Comparison of ENCODE assay signal across 8 mouse cellular contexts in genomic region chr12:31350944-31351928, GRCm38 (mm10). TPM values are rescaled to one million over a fixed set of nuclear protein-coding genes. Genes with fewer than 3 reads are reported as not detected.
DNase-seq lines count a peak whose midpoint lies in the region; ATAC-seq and TF ChIP-seq lines count a peak whose summit lies in the region.

TSS of gene Dld (minus strand) at chr12:31351453.

- peak; percentile 89 for TF ChIP-seq POLR2A in cortical plate, adult 2 months (IDR thresholded peaks at IDR 0.05; ENCODE audit: extremely low read depth, insufficient read depth, low read length)

- peaks cover 3% of the 10 kb centered on the region; the same call in 1 of the 2 replicates for H3K4me1 ChIP-seq in cortical plate, adult 2 months (ENCODE audit: control insufficient read depth, insufficient read depth, low read length)
- peaks cover 25% of the 10 kb centered on the region for H3K4me1 ChIP-seq in megakaryocyte, embryonic 14.5 days

- DNase-seq in gastrocnemius, adult 8-10 months (ENCODE audit: low spot score in 2 of 2): peak; percentile 84 to 92
- DNase-seq in hindlimb bud, embryonic 11.5 days (ENCODE audit: extremely low spot score, low read depth, low spot score): peak; percentile 88
- DNase-seq in left cerebral cortex, adult 8-10 months (ENCODE audit: low spot score in 2 of 2): peak; percentile 93
- DNase-seq in right cerebral cortex, postnatal 10 days (ENCODE audit: low spot score in 2 of 2): peak; percentile 98 to 99
- DNase-seq in urinary bladder, postnatal 25 days (ENCODE audit: low spot score): peak; percentile 92

- H3K27ac ChIP-seq in cortical plate, adult 2 months (ENCODE audit: insufficient read depth, low read length): no peak within 1 kb of the TSS

- peak within 1 kb of the TSS; percentile 40 for H3K4me3 ChIP-seq in cortical plate, adult 2 months (ENCODE audit: insufficient read depth, low read length)
- H3K4me3 ChIP-seq in megakaryocyte, embryonic 14.5 days (replicated peaks): peak within 1 kb of the TSS; percentile 100

- H3K27me3 ChIP-seq in megakaryocyte, embryonic 14.5 days (replicated peaks): no peaks in the 10 kb centered on the region

- peaks cover 27% of the 10 kb centered on the region for H3K36me3 ChIP-seq in megakaryocyte, embryonic 14.5 days (replicated peaks; ENCODE audit: low read length)

- ATAC-seq in activated CD4-positive, CD25-positive, alpha-beta regulatory T cell, adult 4 months: peak; percentile 97

- TF ChIP-seq CTCF in cortical plate, adult 2 months (IDR thresholded peaks at IDR 0.05; ENCODE audit: extremely low read depth, insufficient read depth, low read length): no peak

- H3K9me3 ChIP-seq in megakaryocyte, embryonic 14.5 days: peaks cover 16% of the 10 kb centered on the region

RNA-seq across cellular contexts. Expression of gene Dld, which starts in this region (rescaled TPM):
- polyA plus RNA-seq in activated CD4-positive, CD25-positive, alpha-beta regulatory T cell, adult 4 months (2017; shearing (Covaris generic)): 10 to 100 TPM; 86.2 to 88.3 TPM
- polyA plus RNA-seq in cortical plate, adult 2 months (2012; rRNA removed): 81.8 and 82.3 TPM in 2 replicates
- 100 to 1,000 TPM; 162 to 186 (median 180) TPM for total RNA-seq in gastrocnemius, adult 8-10 months (2022)
- 100 to 1,000 TPM; 102 to 109 (median 106) TPM for total RNA-seq in left cerebral cortex, adult 8-10 months (2022)
- polyA plus RNA-seq in megakaryocyte, embryonic 14.5 days (2012; ENCODE audit: insufficient read depth, low replicate concordance): 2.8 TPM in 1 of 2 replicates, not detected in the other

Comparison
In these comparisons a context has a peak if more than half of its experiments do, and no peak if none do; other contexts are left out.
1. RNA of gene Dld (polyA plus RNA-seq): 86.2 to 88.3 TPM in activated CD4-positive, CD25-positive, alpha-beta regulatory T cell, adult 4 months and 81.8 to 82.3 TPM in cortical plate, adult 2 months; 2.8 TPM in megakaryocyte, embryonic 14.5 days; every median in the first group is over 10 times any median in the second.
2. Peak in every context shown above with its lines, with median percentiles within 50 percentile points of each other: DNase-seq.